Mouse (Mus musculus) cerebellum, adult (tissue): ENCODE results near the gene Intu.

Experiments used
- ATAC-seq: cut with Nextera tagmentation; 2 replicates; pipeline ENCODE4 v1.9.2; 2017; ENCODE audit warnings: mild to moderate bottlenecking, moderate library complexity, mixed read lengths; ENCODE audit not compliant: insufficient number of reproducible peaks, low FRiP score, low TSS enrichment

Gene Intu

DNA sequence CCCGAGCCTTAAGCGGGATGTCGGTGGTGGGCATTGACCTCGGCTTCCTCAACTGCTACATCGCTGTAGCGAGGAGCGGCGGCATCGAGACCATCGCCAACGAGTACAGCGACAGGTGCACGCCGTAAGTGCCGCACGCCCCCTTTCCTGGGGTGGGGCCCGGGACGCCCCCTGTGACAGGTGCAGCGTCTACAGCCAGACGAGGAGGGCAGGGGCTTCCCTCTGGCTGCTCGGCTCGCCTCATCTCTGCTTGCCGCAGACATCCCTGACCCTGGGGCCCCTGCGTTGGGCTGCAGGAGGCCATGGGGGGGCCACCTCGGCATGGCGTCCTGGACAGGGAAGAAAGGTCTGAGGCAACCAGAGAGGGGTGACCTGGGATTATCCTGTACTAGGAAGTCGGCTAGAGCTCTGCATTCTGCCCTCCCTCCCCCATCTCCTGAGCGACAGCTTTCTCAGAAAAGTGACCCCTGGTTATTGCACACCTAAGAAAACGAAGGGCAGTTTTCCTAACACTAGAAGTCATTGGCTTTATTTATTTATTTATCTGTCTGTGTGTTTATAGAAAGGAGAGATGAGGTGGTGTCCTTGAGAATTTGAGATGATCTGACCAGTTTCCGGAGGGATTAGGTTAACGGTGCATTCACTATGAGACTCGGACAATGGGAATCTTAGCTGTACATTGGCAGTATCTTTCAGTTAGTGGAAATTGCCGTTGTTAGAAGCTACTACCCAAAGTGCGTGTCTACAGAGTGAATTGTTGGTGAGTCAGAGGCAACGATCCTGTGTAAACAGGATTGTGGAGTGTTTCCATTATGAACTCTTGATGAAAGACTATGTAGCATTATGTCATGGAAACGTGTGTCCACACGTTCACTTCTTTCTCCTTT is 214.8 kb downstream of the Intu start:
- peak; percentile 50 for ATAC-seq
